Comparison of ENCODE assay signal across 22 mouse cellular contexts in genomic region chr2:143732501-143732900, GRCm38 (mm10).
DNase-seq lines count a peak whose midpoint lies in the region; TF ChIP-seq lines count a peak whose summit lies in the region.
"Had no signal": no experiment of that assay in that cellular context is flagged by ENCODE, and none has a peak within 500 bp of the region (broad histone marks: within the 10 kb centered on the region; RNA-seq: fewer than 3 reads in every experiment).

No protein-coding gene starts in this region.

- no peak for TF ChIP-seq CTCF in cerebellum, adult 2 months (IDR thresholded peaks at IDR 0.05; ENCODE audit: borderline replicate concordance, insufficient read depth, low read depth, low read length)

- peak; percentile 48 for DNase-seq in right cerebral cortex, adult 18-20 months
- DNase-seq in right cerebral cortex, adult 2 months (ENCODE audit: low spot score in 2 of 2): no peak
- DNase-seq in adrenal gland, postnatal 14 days: peak; percentile 57
- DNase-seq in cerebellum, adult 2 months: peak; percentile 77 to 88
- peak; percentile 57 to 62 for DNase-seq in cerebellum, postnatal 36 days
- no peak for DNase-seq in heart, embryonic 10.5 days (ENCODE audit: low spot score)
- DNase-seq in lung, postnatal 25 days (ENCODE audit: low spot score): no peak
- DNase-seq in c-Kit-positive CD71-positive TER-119-positive erythroid progenitor cells, embryonic 14.5 days (ENCODE audit: low spot score): no peak
- DNase-seq: kidney, adult 9 months; kidney, postnatal 25 days; lung, adult 18-20 months; lung, postnatal 36 days; right cerebral cortex, postnatal 25 days; spleen, adult 18-20 months; thymus, postnatal 25 days had no signal

- WGBS in cerebellum, adult 2 months: 29% methylated on average over 10 of the region's 10 CpGs
- WGBS in heart, embryonic 10.5 days: 78% methylated on average over 10 of the region's 10 CpGs

- H3K27ac ChIP-seq in cerebellum, adult 2 months (ENCODE audit: insufficient read depth, low read length): peak overlapping the region; percentile 41; the same call in 1 of the 2 replicates
- H3K27ac ChIP-seq in heart, embryonic 10.5 days: no peak overlapping the region
- H3K27ac ChIP-seq: forebrain, embryonic 10.5 days; hindbrain, embryonic 15.5 days; layer of hippocampus, adult 2 months; limb, embryonic 13.5 days; liver, embryonic 12.5 days; midbrain, embryonic 13.5 days had no signal

- no peak for TF ChIP-seq POLR2A in cerebellum, adult 2 months (IDR thresholded peaks at IDR 0.05; ENCODE audit: borderline replicate concordance, insufficient read depth, low read length)

- H3K9me3 ChIP-seq in heart, embryonic 10.5 days: no peaks in the 10 kb centered on the region; the same call in 1 of the 2 replicates
- H3K9me3 ChIP-seq: forebrain, embryonic 10.5 days; hindbrain, embryonic 15.5 days; limb, embryonic 13.5 days; liver, embryonic 12.5 days; megakaryocyte, embryonic 14.5 days; midbrain, embryonic 13.5 days had no signal

- H3K27me3 ChIP-seq in cerebellum, adult 2 months (ENCODE audit: control insufficient read depth, insufficient read depth, low read length): no peaks in the 10 kb centered on the region
- no peaks in the 10 kb centered on the region for H3K27me3 ChIP-seq in heart, embryonic 10.5 days (ENCODE audit: insufficient read depth, poor library complexity, severe bottlenecking)
- H3K27me3 ChIP-seq: hindbrain, embryonic 15.5 days; limb, embryonic 13.5 days; liver, embryonic 12.5 days; megakaryocyte, embryonic 14.5 days; midbrain, embryonic 13.5 days had no signal

- H3K4me3 ChIP-seq in cerebellum, adult 2 months (replicated peaks; ENCODE audit: insufficient read depth, low read depth, low read length): no peak overlapping the region
- H3K4me3 ChIP-seq in heart, embryonic 10.5 days: no peak overlapping the region
- H3K4me3 ChIP-seq: forebrain, embryonic 10.5 days; hindbrain, embryonic 15.5 days; layer of hippocampus, adult 2 months; limb, embryonic 13.5 days; liver, embryonic 12.5 days; megakaryocyte, embryonic 14.5 days; midbrain, embryonic 13.5 days had no signal

- H3K36me3 ChIP-seq in heart, embryonic 10.5 days: no peaks in the 10 kb centered on the region
- H3K36me3 ChIP-seq: forebrain, embryonic 10.5 days; hindbrain, embryonic 15.5 days; limb, embryonic 13.5 days; liver, embryonic 12.5 days; midbrain, embryonic 13.5 days had no signal

- no peaks in the 10 kb centered on the region for H3K4me1 ChIP-seq in cerebellum, adult 2 months (ENCODE audit: control insufficient read depth, insufficient read depth, low read length)
- no peaks in the 10 kb centered on the region for H3K4me1 ChIP-seq in heart, embryonic 10.5 days
- H3K4me1 ChIP-seq: forebrain, embryonic 10.5 days; hindbrain, embryonic 15.5 days; limb, embryonic 13.5 days; liver, embryonic 12.5 days; megakaryocyte, embryonic 14.5 days; midbrain, embryonic 13.5 days had no signal

Comparison
In these comparisons a context has a peak if more than half of its experiments do, and no peak if none do; other contexts are left out.
1. DNase-seq: peak in right cerebral cortex, adult 18-20 months (single experiment), adrenal gland, postnatal 14 days (single experiment), cerebellum, adult 2 months (2 of 2) and cerebellum, postnatal 36 days (2 of 2); none in right cerebral cortex, adult 2 months (0 of 2), heart, embryonic 10.5 days (single experiment), lung, postnatal 25 days (single experiment) and c-Kit-positive CD71-positive TER-119-positive erythroid progenitor cells, embryonic 14.5 days (single experiment).